Mouse (Mus musculus) embryo, embryonic 11.5 days (tissue): Measurements from ENCODE around the gene Lif.

Experiments
- DNase-seq: peaks from one replicate; pipeline ENCODE4 v3.0.0-alpha.2; 2012; ENCODE audit warnings: low read depth, low spot score

The Lif gene

DNA sequence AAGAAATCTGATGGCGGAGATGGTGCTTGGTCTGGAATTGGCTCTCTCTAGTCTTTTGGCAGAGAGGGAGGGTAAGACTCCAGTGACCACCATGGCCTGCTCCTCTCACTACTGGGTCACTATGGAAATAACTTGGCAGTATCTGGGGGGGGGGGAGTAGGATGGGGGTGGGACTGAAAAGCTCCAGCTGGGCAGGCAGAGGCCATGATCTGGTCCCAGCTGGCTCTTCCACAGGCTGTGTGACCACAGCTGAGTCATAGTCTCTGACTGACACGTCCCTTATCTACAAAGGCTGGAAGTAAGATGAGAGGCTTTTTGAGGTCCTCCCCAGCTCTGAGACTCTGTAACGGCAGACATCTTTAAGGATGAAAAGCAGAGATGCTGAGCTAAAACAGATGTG, 40.4 kb downstream of the Lif start:
- no peak for DNase-seq

DNA sequence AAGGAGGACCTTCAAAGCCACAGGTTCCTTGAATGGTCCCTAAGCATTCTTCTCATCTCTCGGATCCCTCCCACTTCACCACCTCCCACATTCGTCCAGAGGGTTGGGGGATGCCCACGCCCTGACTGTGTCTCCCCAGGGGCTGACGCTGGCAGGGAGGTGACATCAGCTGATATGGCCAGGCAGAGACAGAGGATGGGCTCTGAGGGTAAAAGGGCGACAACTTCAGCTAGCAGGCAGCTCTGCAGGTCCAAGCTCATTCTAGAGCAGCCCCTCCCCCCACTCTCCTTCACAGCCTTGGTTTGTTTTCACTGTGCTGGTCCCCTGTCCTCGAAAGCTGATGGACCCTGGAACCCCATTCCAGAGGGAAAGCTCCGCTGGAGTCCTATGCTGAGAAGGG, 41.3 kb downstream of the Lif start:
- no peak for DNase-seq

DNA sequence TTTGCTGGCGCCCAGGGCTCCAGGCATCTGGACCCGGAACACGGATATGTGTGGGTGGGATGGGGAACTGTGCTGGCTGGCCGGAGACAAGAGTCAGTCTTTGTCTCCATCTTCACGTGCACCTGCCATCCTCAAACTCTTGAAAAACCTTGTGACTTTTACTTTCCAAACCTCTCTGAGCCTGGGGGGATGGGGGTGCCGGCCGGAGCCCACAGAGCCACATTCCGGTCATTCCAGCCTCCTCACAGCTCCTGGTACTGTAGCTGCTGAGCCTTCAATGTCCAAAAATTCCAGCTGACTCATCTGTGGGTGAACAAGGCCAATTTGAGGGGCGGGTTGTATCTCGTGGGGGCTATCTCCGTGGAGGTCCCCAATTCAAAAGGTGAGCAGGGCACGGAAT, 41.8 kb downstream of the Lif start:
- no peak for DNase-seq

DNA sequence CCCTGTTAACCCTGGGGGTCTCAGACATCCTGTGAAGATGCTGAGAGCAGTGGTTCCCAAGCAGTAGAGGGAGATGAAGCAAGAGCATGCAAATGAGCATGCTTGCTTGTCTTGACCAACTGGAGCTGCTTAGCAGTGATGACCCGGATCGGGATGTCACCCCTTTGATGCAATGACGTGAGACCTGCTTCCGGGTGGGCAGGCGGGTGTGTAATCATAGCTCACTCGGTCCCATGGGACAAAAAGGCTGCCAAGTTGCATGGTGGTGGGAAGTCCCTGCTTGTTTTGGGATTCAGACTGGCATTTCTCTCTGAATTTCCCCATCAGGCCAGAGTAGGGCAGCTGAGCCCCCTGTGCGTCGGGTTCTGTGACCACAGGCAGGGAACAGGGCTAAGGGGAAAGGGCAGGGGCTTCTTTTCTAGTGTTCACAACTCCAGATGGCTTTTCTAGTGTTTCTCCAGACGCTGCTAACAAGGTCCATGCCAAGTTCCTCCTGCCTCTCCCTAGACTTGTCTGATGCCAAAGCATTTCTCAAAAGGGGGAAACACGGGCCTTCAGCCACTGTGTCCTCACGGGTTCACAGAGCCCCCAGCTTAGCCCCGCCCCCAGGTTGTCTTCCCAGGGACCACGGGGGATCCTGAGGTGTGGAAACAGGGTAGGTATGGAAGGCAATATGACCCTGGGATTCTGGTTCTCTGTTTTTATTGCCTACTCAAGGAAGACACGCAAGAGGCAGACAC, 42.5 kb downstream of the Lif start:
- no peak for DNase-seq

DNA sequence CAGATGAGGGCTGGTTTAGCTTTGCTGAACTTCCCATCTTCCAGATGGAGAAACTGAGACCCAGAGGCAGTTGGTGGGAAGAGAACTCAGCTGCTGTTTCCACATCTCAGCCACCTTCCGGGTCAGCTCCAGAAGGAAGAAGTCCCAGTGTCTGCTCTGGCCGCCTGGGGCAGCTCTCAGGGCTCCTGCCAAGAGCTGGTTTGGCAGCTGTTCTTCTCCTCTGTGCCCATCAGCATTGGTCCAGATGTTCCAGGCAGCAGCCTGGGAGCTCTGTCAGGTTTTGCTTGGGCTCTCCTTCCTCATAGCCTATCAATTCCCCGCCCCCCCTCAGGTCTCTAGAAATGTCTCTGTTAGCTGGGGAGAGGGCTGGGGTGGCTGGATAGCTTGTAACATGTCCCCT, 43.3 kb downstream of the Lif start:
- no peak for DNase-seq

DNA sequence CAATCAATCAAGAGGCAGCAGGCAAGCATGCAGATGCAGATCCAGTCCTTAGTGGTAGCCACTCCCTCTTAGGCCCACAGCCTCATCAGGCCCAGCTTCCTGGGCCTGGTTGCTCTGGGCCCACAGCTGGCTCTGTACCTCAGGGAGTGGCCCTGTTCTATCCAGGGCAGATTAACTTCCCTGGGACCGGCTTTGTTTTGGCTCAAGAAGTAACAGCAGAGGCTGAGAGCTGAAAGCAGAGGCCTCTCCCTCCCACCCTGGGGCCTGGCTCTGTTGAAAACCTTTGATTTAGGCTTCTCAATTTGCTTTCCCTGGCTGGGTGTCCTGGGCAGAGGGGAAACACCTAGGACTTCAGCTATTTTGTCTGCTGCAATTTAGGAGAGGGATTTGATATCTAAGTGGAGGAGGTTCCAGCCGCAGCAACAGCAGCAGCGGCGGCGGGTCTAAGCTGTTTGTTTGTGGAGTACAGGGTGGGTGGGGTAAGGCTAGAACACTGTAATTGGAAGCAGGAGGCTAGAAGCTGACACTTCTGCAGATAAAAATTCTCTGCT, 45.1 kb downstream of the Lif start:
- DNase-seq: no peak

DNA sequence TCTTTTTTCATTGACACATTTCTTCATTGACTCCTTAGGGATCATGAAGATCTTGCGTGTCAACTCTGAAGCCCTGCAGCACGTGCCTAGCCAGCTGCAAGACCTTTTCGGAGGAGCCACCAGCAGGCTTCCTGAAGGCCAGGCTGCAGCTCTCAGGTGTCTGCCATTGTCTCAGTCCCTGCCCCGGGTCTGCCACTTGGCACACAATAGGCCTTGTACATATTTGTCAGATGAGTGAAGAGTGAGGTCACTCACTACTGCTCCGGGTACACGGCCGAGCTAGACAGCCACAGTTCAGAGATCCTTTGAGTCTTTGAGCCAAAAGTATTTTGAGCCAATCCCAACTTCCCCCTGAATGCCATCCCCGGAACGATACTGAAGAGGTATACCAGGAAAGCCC, 45.7 kb downstream of the Lif start:
- DNase-seq: no peak

DNA sequence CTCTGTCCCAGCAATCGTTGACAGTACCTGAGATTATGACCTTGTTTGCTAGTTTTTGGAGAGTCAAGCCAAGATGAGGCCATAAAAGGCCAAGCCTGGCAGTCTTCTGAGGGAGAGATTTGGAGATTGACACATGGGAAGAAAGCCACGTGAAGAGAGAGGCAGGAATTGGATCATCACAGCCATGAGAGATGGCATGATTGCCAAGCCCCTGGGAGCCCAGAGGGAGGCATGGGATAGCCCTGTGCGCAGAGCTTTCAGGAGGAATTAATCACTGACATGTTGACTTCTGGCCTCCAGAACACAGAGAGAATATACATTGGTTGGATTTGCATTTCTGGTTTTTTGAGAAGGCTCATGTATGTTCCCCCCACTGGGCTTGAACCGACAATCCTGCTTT, 46.8 kb downstream of the Lif start:
- no peak for DNase-seq

DNA sequence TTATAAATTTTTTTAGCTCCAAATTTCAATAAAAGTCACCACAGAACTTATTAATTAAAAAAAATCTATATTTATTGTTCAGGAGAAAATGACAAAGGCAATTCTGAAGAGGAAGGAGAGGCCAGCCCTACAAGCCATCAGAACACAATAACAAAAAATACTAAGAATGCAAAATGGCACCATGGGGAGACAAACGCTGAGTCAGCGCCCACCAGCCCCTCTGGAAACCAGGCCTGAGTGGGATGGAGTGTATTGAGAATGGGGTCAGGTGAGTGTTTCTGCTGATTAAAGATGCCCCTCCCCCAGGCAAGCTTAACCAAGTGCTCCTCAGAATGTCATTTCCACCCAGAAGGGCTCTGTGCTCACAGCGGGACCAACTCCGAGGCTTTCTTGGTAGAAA, 47.7 kb downstream of the Lif start:
- DNase-seq: no peak

DNA sequence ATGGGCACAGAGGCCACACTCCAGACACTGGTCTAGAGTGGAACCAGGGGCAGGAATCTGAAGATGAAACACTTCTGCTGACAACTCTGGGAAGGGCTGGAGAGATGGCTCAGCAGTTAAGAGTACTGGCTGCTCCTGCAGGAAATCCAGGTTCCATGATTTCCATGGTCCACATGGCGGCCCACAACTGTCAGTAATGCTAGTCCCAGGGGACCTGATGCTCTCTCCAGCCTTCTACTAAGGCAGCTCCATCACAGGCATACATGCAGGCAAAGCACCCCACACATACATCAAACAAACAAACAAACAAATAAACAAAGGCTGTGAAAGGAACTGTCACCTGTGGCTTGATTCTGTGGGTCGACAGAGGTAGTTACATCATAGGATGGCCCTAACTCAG, 48.7 kb downstream of the Lif start:
- no peak for DNase-seq

DNA sequence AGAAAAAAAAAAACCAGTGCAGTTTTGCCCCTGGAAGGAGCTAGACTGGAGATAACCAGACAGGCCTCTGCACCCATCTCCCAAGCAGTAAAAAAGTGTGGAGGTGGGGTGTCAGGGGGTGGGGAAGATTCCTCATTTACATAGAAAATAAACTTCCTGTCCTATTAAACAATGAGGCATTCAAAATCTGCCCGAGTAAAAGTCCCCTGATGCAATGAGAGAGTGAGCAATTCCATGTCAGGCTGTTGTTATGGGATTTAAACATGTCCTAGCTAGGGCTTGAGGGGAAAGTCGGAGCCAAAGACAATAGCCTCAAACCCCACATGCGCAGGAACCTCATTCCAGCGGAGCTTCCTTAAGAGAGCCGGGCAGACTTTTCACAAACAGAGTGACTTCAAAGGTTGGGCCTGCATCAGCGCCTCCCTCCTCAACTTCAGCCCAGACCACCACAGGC, 50.7 kb downstream of the Lif start:
- DNase-seq: no peak

DNA sequence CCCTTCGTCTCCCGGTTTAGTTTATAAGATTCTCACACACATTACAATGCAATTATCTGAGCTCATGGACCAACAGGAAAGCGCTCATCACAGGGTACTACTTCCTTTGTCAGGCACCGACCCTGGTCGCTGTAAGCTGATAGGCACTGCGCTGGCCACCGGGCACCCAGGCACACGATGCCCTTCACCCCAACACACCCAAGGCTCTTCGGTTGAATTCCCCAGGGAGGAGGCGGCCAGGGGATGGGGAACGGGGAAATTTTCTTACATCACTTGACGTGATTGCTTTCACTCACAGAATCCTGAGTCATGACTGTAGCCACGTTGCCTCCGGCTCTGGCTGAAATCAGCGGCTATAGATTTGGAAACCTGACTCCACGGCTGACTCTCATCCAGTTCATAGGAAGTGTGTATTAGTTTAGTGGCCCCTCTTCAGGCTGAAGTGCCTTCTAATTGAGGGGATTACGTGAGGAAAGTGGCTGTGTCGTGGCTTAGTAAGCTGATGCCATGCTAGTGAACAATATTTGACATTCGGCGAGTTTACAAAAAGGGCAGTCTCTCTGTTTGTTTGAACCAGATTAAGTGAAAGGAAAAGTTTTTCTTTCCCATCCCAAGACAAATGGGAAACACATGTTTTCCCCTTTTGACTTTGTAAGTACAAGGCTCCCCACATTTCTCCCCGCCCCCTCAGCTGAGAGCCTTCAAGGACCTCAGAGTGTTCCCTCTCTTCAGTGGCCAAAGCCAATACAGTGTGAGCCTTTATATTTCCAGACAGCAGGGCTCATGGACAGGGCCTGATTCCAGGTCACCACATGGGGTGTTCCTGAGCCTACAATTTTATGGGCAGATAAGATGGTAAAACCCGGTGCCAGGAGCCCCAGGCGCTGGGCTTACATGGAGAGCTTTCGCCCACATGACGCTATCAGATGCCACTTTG, 51.4 kb downstream of the Lif start:
- peak; percentile 57 for DNase-seq

DNA sequence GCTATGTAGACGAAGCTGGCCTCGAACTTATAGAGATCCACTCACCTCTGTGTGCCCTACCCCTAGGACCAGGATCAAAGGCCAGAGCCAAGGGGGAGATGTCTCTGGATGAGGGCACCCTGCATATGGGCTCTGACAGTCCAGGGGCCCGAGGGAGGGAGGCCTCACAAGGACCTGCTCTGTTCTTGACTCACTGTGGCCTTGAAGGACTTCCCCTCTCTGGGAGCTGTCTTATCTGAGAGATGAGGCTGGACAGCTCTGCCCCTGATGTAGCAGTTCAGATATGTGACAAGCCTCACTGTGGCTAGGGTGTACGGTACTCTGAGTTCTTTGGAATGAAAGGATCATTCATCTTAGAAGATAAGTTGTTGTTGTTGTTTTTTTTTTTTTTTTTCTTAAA, 52.3 kb downstream of the Lif start:
- no peak for DNase-seq

DNA sequence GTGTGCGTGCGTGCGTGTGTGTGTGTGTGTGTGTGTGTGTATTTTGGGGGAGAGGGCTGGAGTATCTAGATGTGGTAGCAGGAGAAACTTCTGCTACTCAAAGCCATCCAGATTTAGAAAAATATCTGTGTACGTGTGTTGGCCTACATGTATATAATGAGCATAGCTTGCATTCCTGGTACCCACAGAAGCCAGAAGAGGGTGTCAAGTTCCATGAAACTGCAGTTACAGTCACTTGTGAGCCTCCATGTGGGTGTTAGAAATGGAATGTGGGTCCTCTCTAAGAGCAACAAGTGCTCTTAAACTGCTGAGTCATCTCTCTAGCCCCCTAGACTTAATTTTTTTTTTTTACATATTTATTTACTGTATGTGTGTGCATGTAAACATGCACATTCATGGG, 53.0 kb downstream of the Lif start:
- no peak for DNase-seq

DNA sequence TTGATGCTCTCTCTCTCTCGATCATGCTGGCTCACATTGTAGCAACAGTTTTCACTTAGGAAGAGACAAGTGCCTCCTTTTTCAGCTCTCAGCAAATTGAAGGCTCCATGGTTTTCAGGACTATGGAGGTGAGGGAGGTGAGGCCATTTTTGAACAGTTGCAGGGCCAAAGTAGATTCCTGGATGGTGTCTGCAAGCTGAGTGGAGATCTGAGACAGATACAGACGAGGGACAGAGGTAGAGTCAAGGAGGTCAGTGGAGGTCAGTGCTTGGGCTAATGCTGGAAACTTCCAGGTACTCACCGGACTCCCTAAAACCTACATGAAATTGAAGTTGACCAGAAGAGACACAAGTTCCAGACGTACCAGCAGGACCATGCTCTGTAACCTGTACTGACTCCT, 54.8 kb downstream of the Lif start:
- DNase-seq: no peak

DNA sequence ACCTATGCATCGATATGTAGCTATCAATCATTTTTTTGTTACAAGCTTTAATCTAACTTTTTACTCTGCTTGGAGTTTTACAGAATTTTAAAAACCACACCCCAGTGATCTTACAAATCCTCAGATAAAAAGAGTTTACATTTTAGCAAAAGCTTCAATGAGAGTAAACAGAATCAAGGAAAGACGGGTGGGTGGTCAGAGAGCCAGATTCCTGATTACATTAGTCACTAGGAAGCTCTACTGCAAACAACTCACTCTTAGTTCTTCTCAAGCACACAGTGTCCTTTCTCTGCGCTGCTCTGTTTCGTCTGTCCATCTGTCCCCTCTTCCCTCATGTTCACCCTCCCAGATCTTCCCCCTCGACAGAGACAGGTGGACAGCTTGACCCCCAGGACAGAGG, 59.9 kb downstream of the Lif start:
- no peak for DNase-seq

DNA sequence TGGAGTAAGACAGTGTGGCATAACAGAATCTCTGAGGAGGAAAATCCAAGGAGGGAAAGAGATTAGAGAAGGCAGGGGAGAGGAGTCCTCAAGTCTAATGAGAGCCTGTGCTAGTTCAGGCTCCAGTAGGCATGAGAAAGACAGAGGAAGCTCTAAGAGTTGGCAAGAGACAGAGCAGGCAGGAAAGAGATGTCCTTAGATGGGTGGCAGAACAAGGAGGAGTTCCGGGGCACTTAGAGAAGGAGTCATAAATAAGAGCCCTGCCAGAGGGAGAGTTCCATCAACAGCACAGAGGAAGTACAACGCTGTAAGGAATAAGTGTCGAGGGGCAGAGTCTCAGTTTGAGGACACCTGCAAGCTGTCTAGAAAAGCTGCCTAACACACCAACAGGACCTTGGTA, 60.7 kb downstream of the Lif start:
- no peak for DNase-seq

DNA sequence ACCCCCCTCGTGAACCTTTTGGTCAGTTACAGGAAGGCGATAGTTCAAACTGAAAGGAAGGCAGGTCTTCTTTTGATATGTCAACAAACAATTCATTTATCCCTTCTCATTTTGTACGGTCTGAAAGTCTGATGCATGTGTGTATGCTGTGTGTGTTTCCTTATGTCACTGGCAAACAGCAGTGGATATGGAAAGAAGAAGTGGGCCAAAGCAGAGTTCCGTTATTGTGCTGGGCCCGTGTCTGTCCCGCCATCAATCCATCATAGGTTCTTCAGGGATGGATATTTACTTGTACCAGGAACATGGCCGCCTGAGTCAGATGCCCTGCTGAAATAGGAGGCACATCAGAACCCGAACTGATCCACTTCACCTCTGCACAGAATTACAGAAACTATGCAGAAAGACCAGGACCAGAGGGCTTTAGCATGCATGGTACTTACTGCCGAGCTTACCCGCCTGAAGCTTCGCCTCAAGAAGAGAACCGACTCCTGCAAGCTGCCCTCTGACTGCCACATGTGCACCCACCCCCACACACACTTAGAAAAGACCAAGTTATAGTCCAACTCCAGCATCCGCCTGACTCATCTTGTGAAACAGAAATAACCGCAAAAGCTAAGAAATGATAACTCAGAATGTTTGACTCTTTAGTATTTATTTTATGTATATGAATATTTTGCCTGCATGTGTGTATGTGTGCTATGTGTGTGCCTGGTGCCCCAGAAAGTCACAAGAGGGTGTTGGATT, 62.0 kb downstream of the Lif start:
- no peak for DNase-seq

DNA sequence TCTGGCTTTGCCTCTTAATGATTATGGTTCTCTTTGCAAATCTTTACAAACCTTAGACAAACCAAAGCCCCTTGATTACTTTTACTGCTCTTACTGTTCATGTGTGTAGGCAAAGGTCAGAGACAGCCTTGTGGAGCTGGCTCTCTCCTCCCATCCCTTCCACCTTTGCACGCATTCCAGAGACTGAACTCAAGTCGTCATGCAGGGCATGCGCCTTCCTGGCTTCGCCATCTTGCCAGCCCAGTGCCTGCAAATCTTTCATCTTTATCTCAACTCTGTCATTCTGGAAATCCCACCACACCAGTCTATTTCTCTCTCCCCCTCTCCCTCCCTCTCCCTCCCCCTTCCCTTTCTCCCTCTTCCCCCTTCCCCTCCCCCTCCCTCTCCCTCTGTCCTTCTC, 63.5 kb downstream of the Lif start:
- no peak for DNase-seq
